Mouse (Mus musculus): ENCODE data around the gene Psmb9. TPM values are rescaled to one million over a fixed set of nuclear protein-coding genes. Genes with fewer than 3 reads are reported as not detected.

Psmb9 gene
- total RNA-seq, 1 experiment from 2014 or later: 124 TPM

DNA sequence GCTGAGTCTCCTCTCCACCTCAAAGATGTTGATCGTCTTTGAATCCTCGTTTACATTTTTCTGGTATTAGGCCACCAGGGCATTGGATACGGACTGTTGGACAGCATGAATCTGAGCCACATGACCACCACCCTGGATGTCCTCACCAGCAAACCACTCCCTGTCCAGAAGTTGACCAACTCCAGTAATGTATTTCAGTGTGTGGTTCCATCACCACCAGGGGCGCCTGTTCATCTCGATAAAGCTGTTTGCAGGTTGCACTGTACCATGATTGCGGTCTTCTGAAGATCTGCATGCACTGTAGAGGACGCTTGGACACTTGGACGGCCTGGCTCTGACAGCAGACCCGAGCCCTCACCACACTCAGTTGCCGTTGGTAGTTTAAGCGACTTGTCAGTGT, 54.3 kb downstream of the Psmb9 start:
- ATAC-seq (replicated peaks in 1 of 2; ENCODE audit: insufficient read depth in 1 of 2, low FRiP score in 2 of 2, low TSS enrichment in 1 of 2, low read depth in 1 of 2, poor library complexity in 2 of 2, severe bottlenecking in 2 of 2): no peak

Other genes starting within 250 kb of the Psmb9 start
- gene Pfdn6, start 247.4 kb downstream of the Psmb9 start, total RNA-seq (2017): 89.1 and 115 TPM in 2 replicates
- 34.8 and 57.1 TPM in 2 replicates for gene Wdr46, start 247.1 kb downstream of the Psmb9 start, total RNA-seq (2017)
- 3.1 and 7.3 TPM in 2 replicates for gene B3galt4, start 236.3 kb downstream of the Psmb9 start, total RNA-seq (2017)
- 18.1 and 19.1 TPM in 2 replicates for gene Vps52, start 232.0 kb downstream of the Psmb9 start, total RNA-seq (2017)
- gene Rps18, start 231.8 kb downstream of the Psmb9 start, total RNA-seq (2017): 1,150 and 1,883 TPM in 2 replicates
- 1,467 and 1,957 TPM in 2 replicates for gene H2-K1, start 187.4 kb downstream of the Psmb9 start, total RNA-seq (2017)
- gene Ring1, start 163.1 kb downstream of the Psmb9 start, total RNA-seq (2017): 10.6 and 15.7 TPM in 2 replicates
- 81.8 and 89.3 TPM in 2 replicates for gene H2-Ke6, start 159.7 kb downstream of the Psmb9 start, total RNA-seq (2017)
- gene Slc39a7, start 156.1 kb downstream of the Psmb9 start, total RNA-seq (2017): 60.8 and 96.9 TPM in 2 replicates
- 41.2 and 51.3 TPM in 2 replicates for gene Rxrb, start 156.0 kb downstream of the Psmb9 start, total RNA-seq (2017)
- 2.4 and 2.9 TPM in 2 replicates for gene Col11a2, start 148.3 kb downstream of the Psmb9 start, total RNA-seq (2017)
- gene H2-Oa, start 95.4 kb downstream of the Psmb9 start, total RNA-seq (2017): 9.2 and 16.9 TPM in 2 replicates
- gene H2-DMa, start 68.2 kb downstream of the Psmb9 start, total RNA-seq (2017): 88.1 and 135 TPM in 2 replicates
- 348 and 418 TPM in 2 replicates for gene Brd2, start 65.1 kb downstream of the Psmb9 start, total RNA-seq (2017)
- gene H2-DMb2, start 44.5 kb downstream of the Psmb9 start, total RNA-seq (2017): 4.6 and 6.4 TPM in 2 replicates
- gene H2-DMb1, start 34.7 kb downstream of the Psmb9 start, total RNA-seq (2017): 51.5 and 55.9 TPM in 2 replicates
- gene Tap1, start 211 bp downstream of the Psmb9 start, total RNA-seq (2017): 130 and 164 TPM in 2 replicates
- gene Psmb8, start 10.0 kb upstream of the Psmb9 start, total RNA-seq (2017): 392 and 482 TPM in 2 replicates
- 113 and 116 TPM in 2 replicates for gene Tap2, start 15.8 kb upstream of the Psmb9 start, total RNA-seq (2017)
- 60.2 and 91.1 TPM in 2 replicates for gene H2-Ob, start 51.1 kb upstream of the Psmb9 start, total RNA-seq (2017)
- 155 and 159 TPM in 2 replicates for gene H2-Ab1, start 69.9 kb upstream of the Psmb9 start, total RNA-seq (2017)
- 66.5 and 77.4 TPM in 2 replicates for gene H2-Aa, start 100.1 kb upstream of the Psmb9 start, total RNA-seq (2017)
- gene H2-Eb1, start 118.1 kb upstream of the Psmb9 start, total RNA-seq (2017): 64.4 and 73.0 TPM in 2 replicates
- 0.06 TPM in 1 of 2 replicates, not detected in the other for gene H2-Eb2, start 137.9 kb upstream of the Psmb9 start, total RNA-seq (2017)
- gene Btnl2, start 167.1 kb upstream of the Psmb9 start, total RNA-seq (2017): not detected in 2 replicates
- gene Btnl1, start 189.4 kb upstream of the Psmb9 start, total RNA-seq (2017): not detected in 2 replicates
- gene BC051142, start 211.1 kb upstream of the Psmb9 start, total RNA-seq (2017): 1.2 and 8.6 TPM in 2 replicates

Measured in hematopoietic stem cell, adult 5-6 weeks (primary cell).